Mouse (Mus musculus): ENCODE data around the gene Qprt. TPM values are rescaled to one million over a fixed set of nuclear protein-coding genes. Genes with fewer than 3 reads are reported as not detected.

Qprt gene
- polyA plus RNA-seq (2015; fragmentation: Nextera tagmentation; extraction: Ambion mirVana), result 0.79 and 0.98 TPM in 2 replicates

- ATAC-seq, result no peak
- Histone ChIP-seq H3K4me3 (replicated peaks) (no peak within 1 kb of the TSS), H3K27me3 (peaks cover 37% of the 10 kb centered on the region), H3K36me3 (no peaks in the 10 kb centered on the region), H3K9ac (replicated peaks) (no peak within 1 kb of the TSS; the same call in 1 of the 2 replicates), H3K4me2 (replicated peaks) (peak within 1 kb of the TSS; percentile 1; the same call in 1 of the 2 replicates), H3K27ac (no peak within 1 kb of the TSS), H3K4me1 (replicated peaks) (peaks cover 10% of the 10 kb centered on the region), H3K9me3 (0 out of 2 replicates have a peak, but pooled peaks cover 6% of the 10 kb centered on the region)
- WGBS, result 9% methylated on average over 7 of the region's 7 CpGs
Observed at GRCm38 (mm10) chr7:127121911-127122270, at the start of gene Qprt. TSS of gene Qprt (minus strand) at chr7:127122226.

GRCm38 (mm10) chr7:127166501-127166900, 44.5 kb upstream of the Qprt start:
- Histone ChIP-seq H3K27me3 (no peaks in the 10 kb centered on the region), H3K9ac (replicated peaks) (no peak overlapping the region), H3K36me3 (no peaks in the 10 kb centered on the region), H3K4me1 (replicated peaks) (no peaks in the 10 kb centered on the region), H3K4me3 (replicated peaks) (no peak overlapping the region), H3K27ac (no peak overlapping the region), H3K9me3 (no peaks in the 10 kb centered on the region), H3K4me2 (replicated peaks) (no peak overlapping the region)
- ATAC-seq, result no peak
- 90% methylated on average over 5 of the region's 5 CpGs for whole genome bisulfite sequencing

DNA sequence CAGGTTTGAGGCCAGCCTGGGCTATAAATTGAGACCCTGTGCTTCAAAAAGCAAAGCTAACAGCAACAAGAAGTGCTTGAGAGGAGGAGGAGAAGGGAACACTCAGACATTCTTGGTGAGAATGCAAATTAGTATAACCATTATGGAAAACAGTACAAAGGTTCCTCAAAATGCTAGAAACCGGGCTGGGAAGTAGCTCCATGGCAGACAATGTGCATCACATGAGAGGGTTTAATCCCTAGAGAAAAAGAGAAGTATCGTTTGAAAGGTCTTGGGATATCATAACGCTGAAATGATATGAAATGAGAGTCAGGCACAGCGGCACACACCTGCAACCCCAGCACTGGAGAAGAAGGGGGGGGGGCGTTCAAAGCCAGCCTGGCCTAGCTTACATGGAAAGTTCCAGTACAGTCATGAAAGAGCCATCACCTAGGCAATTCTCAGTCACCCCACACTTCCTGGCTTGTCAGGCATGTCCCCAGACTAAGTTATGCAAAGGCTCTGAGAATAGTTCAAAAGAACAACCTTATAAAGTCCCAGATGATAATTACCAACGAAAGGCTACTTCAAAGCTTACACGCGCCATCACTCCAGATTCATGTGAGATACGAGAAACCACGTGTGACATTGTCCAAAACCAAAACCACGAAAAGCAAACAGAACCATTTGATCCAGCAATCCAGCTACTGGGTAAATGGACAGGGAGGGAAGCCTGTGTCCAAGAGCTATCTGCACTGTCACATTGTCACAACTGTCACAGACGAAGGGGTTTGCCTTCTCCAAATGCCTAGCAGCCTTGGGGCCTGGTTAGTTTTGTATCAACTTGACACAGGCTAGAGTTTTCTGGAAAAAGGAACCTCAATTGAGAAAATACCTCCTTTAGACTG, 43.8 kb upstream of the Qprt start:
- Histone ChIP-seq H3K27me3 (no peaks in the 10 kb centered on the region), H3K36me3 (no peaks in the 10 kb centered on the region), H3K4me2 (replicated peaks) (no peak overlapping the region), H3K4me1 (replicated peaks) (no peaks in the 10 kb centered on the region), H3K27ac (no peak overlapping the region), H3K9me3 (no peaks in the 10 kb centered on the region), H3K9ac (replicated peaks) (no peak overlapping the region), H3K4me3 (replicated peaks) (no peak overlapping the region)
- WGBS, result 86% methylated on average over 12 of the region's 12 CpGs
- ATAC-seq, result no peak

DNA sequence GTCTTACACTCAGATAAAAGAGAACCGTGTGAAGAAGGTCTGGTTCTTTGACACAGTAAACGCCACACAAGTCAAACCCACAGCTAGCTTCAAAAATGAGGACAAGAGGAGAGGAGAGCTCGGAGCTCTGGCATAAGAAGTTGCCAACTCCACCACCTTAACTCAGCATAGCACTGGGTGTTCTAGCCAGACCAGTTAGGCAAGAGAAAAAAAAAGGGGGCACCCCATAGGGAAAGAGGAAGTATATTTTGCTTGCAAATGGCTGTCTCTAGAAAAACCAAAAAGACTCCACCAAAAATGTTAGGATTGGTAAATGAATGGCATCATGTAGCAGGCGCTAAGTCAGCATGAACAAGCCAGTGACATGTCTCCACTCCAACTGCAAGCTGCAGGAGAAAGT, 42.0 kb upstream of the Qprt start:
- H3K4me1 ChIP-seq (replicated peaks), result no peaks in the 10 kb centered on the region
- no peaks in the 10 kb centered on the region for H3K36me3 ChIP-seq
- no peaks in the 10 kb centered on the region for H3K27me3 ChIP-seq
- H3K4me3 ChIP-seq (replicated peaks), result no peak overlapping the region
- H3K4me2 ChIP-seq (replicated peaks), result no peak overlapping the region
- no peaks in the 10 kb centered on the region for H3K9me3 ChIP-seq
- 83% methylated on average over 4 of the region's 4 CpGs for WGBS
- no peak overlapping the region for H3K9ac ChIP-seq (replicated peaks)
- no peak overlapping the region for H3K27ac ChIP-seq
- ATAC-seq, result no peak

- ATAC-seq, result no peak
- Histone ChIP-seq H3K9me3 (no peaks in the 10 kb centered on the region), H3K4me2 (replicated peaks) (no peak overlapping the region), H3K9ac (replicated peaks) (no peak overlapping the region), H3K27me3 (no peaks in the 10 kb centered on the region), H3K4me1 (replicated peaks) (no peaks in the 10 kb centered on the region), H3K36me3 (no peaks in the 10 kb centered on the region), H3K27ac (no peak overlapping the region), H3K4me3 (replicated peaks) (no peak overlapping the region)
- WGBS, result 88% methylated on average over 5 of the region's 5 CpGs
Observed at GRCm38 (mm10) chr7:127162546-127162945, 40.5 kb upstream of the Qprt start.

GRCm38 (mm10) chr7:127157548-127157947, 35.5 kb upstream of the Qprt start:
- Histone ChIP-seq H3K4me1 (replicated peaks) (no peaks in the 10 kb centered on the region), H3K4me3 (replicated peaks) (no peak overlapping the region), H3K27ac (no peak overlapping the region), H3K36me3 (no peaks in the 10 kb centered on the region), H3K4me2 (replicated peaks) (no peak overlapping the region), H3K9me3 (no peaks in the 10 kb centered on the region), H3K27me3 (no peaks in the 10 kb centered on the region), H3K9ac (replicated peaks) (no peak overlapping the region)
- no peak for ATAC-seq
- 93% methylated on average over 4 of the region's 4 CpGs for WGBS

DNA sequence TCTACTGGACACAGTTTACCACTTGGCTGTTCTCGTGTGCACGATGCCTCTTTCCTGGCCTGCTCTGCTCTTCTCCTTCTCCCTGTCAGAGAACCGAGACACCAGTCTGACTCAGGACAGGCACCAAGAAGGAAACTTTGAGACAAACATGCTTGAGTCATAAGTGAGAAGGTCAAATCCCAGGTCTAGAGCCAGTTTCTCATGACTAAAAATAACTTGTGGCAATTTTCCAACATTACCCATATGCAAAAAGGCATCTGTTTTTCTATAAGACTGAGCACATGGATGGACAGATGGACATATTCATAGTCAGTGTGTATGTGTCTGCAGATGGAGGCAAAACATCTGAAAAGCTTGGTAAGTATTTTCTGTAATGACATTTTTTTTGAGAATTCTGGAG, 31.5 kb upstream of the Qprt start:
- Histone ChIP-seq H3K36me3 (no peaks in the 10 kb centered on the region), H3K4me2 (replicated peaks) (no peak overlapping the region), H3K4me3 (replicated peaks) (no peak overlapping the region), H3K4me1 (replicated peaks) (no peaks in the 10 kb centered on the region), H3K9me3 (no peaks in the 10 kb centered on the region), H3K27me3 (no peaks in the 10 kb centered on the region), H3K9ac (replicated peaks) (no peak overlapping the region), H3K27ac (no peak overlapping the region)
- 85% methylated on average over 3 of the region's 3 CpGs for WGBS
- ATAC-seq, result no peak

- H3K9me3 ChIP-seq, result no peaks in the 10 kb centered on the region
- WGBS, result 96% methylated on average over 6 of the region's 6 CpGs
- H3K4me3 ChIP-seq (replicated peaks), result no peak overlapping the region
- ATAC-seq, result no peak
- no peaks in the 10 kb centered on the region for H3K4me1 ChIP-seq (replicated peaks)
- no peak overlapping the region for H3K27ac ChIP-seq
- no peak overlapping the region for H3K9ac ChIP-seq (replicated peaks)
- H3K4me2 ChIP-seq (replicated peaks), result no peak overlapping the region
- H3K36me3 ChIP-seq, result no peaks in the 10 kb centered on the region
- no peaks in the 10 kb centered on the region for H3K27me3 ChIP-seq
Observed at GRCm38 (mm10) chr7:127152464-127152863, 30.4 kb upstream of the Qprt start.

- no peaks in the 10 kb centered on the region for H3K36me3 ChIP-seq
- ATAC-seq, result no peak
Observed at GRCm38 (mm10) chr7:127147901-127148300, 25.9 kb upstream of the Qprt start.

GRCm38 (mm10) chr7:127146267-127146603, 24.2 kb upstream of the Qprt start:
- Histone ChIP-seq H3K4me3 (replicated peaks) (no peak overlapping the region), H3K4me1 (replicated peaks) (no peaks in the 10 kb centered on the region), H3K27ac (no peak overlapping the region), H3K9me3 (no peaks in the 10 kb centered on the region), H3K4me2 (replicated peaks) (no peak overlapping the region), H3K36me3 (no peaks in the 10 kb centered on the region), H3K27me3 (no peaks in the 10 kb centered on the region), H3K9ac (replicated peaks) (no peak overlapping the region)
- WGBS, result 37% methylated on average over 2 of the region's 2 CpGs
- no peak for ATAC-seq

More at GRCm38 (mm10) chr7:127147901-127148300, 25.9 kb upstream of the Qprt start:
- Histone ChIP-seq H3K27ac (no peak overlapping the region), H3K4me3 (replicated peaks) (no peak overlapping the region), H3K4me1 (replicated peaks) (no peaks in the 10 kb centered on the region), H3K9ac (replicated peaks) (no peak overlapping the region), H3K27me3 (no peaks in the 10 kb centered on the region), H3K4me2 (replicated peaks) (no peak overlapping the region), H3K9me3 (no peaks in the 10 kb centered on the region)
- 75% methylated on average over 3 of the region's 3 CpGs for WGBS

- Histone ChIP-seq H3K27ac (no peak overlapping the region), H3K27me3 (no peaks in the 10 kb centered on the region), H3K9ac (replicated peaks) (no peak overlapping the region), H3K4me2 (replicated peaks) (no peak overlapping the region), H3K9me3 (no peaks in the 10 kb centered on the region), H3K4me1 (replicated peaks) (no peaks in the 10 kb centered on the region), H3K4me3 (replicated peaks) (no peak overlapping the region), H3K36me3 (no peaks in the 10 kb centered on the region)
- 47% methylated on average over 9 of the region's 9 CpGs for WGBS
- ATAC-seq, result no peak
Observed at GRCm38 (mm10) chr7:127145387-127146266, 23.6 kb upstream of the Qprt start.

DNA sequence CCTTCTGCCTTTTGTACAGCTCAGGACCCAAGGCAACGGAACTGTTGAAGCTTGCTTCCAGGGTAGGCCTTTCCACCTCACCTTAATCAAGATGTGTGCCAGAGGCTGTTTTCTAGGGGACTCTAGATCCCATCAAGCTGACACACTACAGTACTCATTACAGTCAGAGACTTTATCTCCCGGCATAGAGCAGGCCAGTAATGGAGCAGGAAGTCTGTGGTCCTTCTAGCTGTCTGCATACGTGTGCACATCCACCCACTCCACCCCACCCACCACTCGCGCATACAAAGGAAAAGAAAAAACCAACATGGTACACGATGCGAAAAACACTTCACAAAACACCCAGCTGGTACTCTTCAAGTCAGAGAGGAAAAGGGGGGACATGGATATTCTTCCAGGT, 22.4 kb upstream of the Qprt start:
- WGBS, result 91% methylated on average over 7 of the region's 7 CpGs
- no peaks in the 10 kb centered on the region for H3K36me3 ChIP-seq
- ATAC-seq, result no peak
- no peak overlapping the region for H3K9ac ChIP-seq (replicated peaks)
- no peaks in the 10 kb centered on the region for H3K4me1 ChIP-seq (replicated peaks)
- no peak overlapping the region for H3K27ac ChIP-seq
- H3K27me3 ChIP-seq, result no peaks in the 10 kb centered on the region
- H3K4me2 ChIP-seq (replicated peaks), result no peak overlapping the region
- H3K9me3 ChIP-seq, result no peaks in the 10 kb centered on the region
- H3K4me3 ChIP-seq (replicated peaks), result no peak overlapping the region

All from midbrain, embryonic 13.5 days (tissue).